ENCODE assay signal across 15 mouse cellular contexts in the genomic region with DNA sequence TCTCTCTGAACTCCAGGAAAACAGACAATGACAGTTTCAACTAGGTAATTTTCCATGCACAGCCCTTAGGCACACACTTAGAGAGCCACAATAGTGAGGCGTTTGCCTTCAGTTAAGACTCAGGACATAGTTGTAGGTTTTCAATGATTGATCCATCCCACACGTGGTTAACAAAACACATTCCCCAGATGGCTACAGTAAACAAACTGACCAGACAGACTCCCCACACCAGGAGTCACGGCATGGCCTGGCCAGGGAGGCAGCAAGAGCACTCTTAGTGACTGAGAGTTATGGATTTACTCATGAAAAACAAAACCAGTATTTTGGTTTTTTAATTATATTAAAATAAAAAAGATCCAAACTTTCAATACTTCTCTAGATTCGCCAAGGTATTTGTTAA.
"Had no signal": no experiment of that assay in that cellular context is flagged by ENCODE, and none has a peak within 500 bp of the region (broad histone marks: within the 10 kb centered on the region; RNA-seq: fewer than 3 reads in every experiment).

No protein-coding gene starts in this region.

- H3K27ac ChIP-seq: layer of hippocampus, adult 2 months; liver, embryonic 15.5 days; midbrain, embryonic 10.5 days; midbrain, embryonic 15.5 days; neural tube, embryonic 12.5 days had no signal

- H3K9ac ChIP-seq: liver, embryonic 15.5 days; midbrain, embryonic 15.5 days; neural tube, embryonic 12.5 days had no signal

- H3K4me1 ChIP-seq: midbrain, embryonic 10.5 days; midbrain, embryonic 15.5 days; neural tube, embryonic 12.5 days had no signal

- H3K9me3 ChIP-seq: liver, embryonic 15.5 days; midbrain, embryonic 10.5 days; midbrain, embryonic 15.5 days; neural tube, embryonic 12.5 days had no signal

- H3K36me3 ChIP-seq: liver, embryonic 15.5 days; midbrain, embryonic 10.5 days; midbrain, embryonic 15.5 days; neural tube, embryonic 12.5 days had no signal

- DNase-seq: kidney, adult 9 months; kidney, postnatal 10 days; kidney, postnatal 4 days; lung, postnatal 36 days; retina, postnatal 1 day; right cerebral cortex, postnatal 4 days; spleen, adult 18-20 months; thymus, adult 18-20 months; thymus, postnatal 14 days had no signal

- H3K27me3 ChIP-seq: liver, embryonic 15.5 days; midbrain, embryonic 15.5 days; neural tube, embryonic 12.5 days had no signal

- ATAC-seq: intestine, postnatal 0 days; midbrain, embryonic 15.5 days had no signal

- H3K4me3 ChIP-seq: layer of hippocampus, adult 2 months; liver, embryonic 15.5 days; midbrain, embryonic 10.5 days; midbrain, embryonic 15.5 days; neural tube, embryonic 12.5 days had no signal

- H3K4me2 ChIP-seq: liver, embryonic 15.5 days; midbrain, embryonic 15.5 days; neural tube, embryonic 12.5 days had no signal
